Mouse (Mus musculus): ENCODE measurements around the gene Bnipl. TPM values are rescaled to one million over a fixed set of nuclear protein-coding genes. Genes with fewer than 3 reads are reported as not detected.

Gene Bnipl
- polyA plus RNA-seq (2016; fragmentation: Nextera tagmentation; extraction: Ambion mirVana), result 0.42 and 0.63 TPM in 2 replicates

GRCm38 (mm10) chr3:95250783-95251424 lies at the start of gene Bnipl:
Bnipl (minus strand) TSS chr3:95251193.
- ATAC-seq (ENCODE audit: low FRiP score), result no peak
- Histone ChIP-seq H3K9me3 (no peaks in the 10 kb centered on the region), H3K4me3 (replicated peaks) (no peak within 1 kb of the TSS), H3K4me1 (no peaks in the 10 kb centered on the region), H3K4me2 (no peak within 1 kb of the TSS), H3K27ac (no peak within 1 kb of the TSS), H3K27me3 (no peaks in the 10 kb centered on the region), H3K9ac (no peak within 1 kb of the TSS), H3K36me3 (replicated peaks) (peaks cover 34% of the 10 kb centered on the region)
- WGBS, result 64% methylated on average over 7 of the region's 7 CpGs

- no peak for ATAC-seq (ENCODE audit: low FRiP score)
- Histone ChIP-seq H3K27ac (no peak overlapping the region), H3K9me3 (no peaks in the 10 kb centered on the region), H3K9ac (no peak overlapping the region), H3K36me3 (replicated peaks) (peaks cover 43% of the 10 kb centered on the region), H3K4me3 (replicated peaks) (no peak overlapping the region), H3K4me2 (no peak overlapping the region), H3K4me1 (no peaks in the 10 kb centered on the region), H3K27me3 (no peaks in the 10 kb centered on the region)
- WGBS, result 93% methylated on average over 7 of the region's 7 CpGs
Measured at GRCm38 (mm10) chr3:95298018-95298417, 47.0 kb upstream of the Bnipl start.

- ATAC-seq (ENCODE audit: low FRiP score), result no peak
- 11% methylated on average over 5 of the region's 5 CpGs for WGBS
- Histone ChIP-seq H3K27ac (no peak overlapping the region), H3K9me3 (no peaks in the 10 kb centered on the region), H3K4me2 (no peak overlapping the region), H3K9ac (no peak overlapping the region), H3K4me1 (no peaks in the 10 kb centered on the region), H3K4me3 (replicated peaks) (no peak overlapping the region), H3K36me3 (replicated peaks) (peaks cover 59% of the 10 kb centered on the region), H3K27me3 (no peaks in the 10 kb centered on the region)
Measured at GRCm38 (mm10) chr3:95296103-95296469, 45.1 kb upstream of the Bnipl start.

- Histone ChIP-seq H3K9me3 (no peaks in the 10 kb centered on the region), H3K4me2 (no peak overlapping the region), H3K36me3 (replicated peaks) (peaks cover 65% of the 10 kb centered on the region), H3K27me3 (no peaks in the 10 kb centered on the region), H3K27ac (no peak overlapping the region), H3K4me1 (no peaks in the 10 kb centered on the region), H3K4me3 (replicated peaks) (no peak overlapping the region), H3K9ac (no peak overlapping the region)
- WGBS, result 84% methylated on average over 11 of the region's 11 CpGs
- ATAC-seq (ENCODE audit: low FRiP score), result no peak
Measured at GRCm38 (mm10) chr3:95295321-95296102, 44.5 kb upstream of the Bnipl start.

- 93% methylated on average over 5 of the region's 5 CpGs for WGBS
- no peaks in the 10 kb centered on the region for H3K9me3 ChIP-seq
- no peaks in the 10 kb centered on the region for H3K27me3 ChIP-seq
- H3K4me3 ChIP-seq (replicated peaks), result no peak overlapping the region
- H3K36me3 ChIP-seq (replicated peaks), result peaks cover 69% of the 10 kb centered on the region
- H3K27ac ChIP-seq, result no peak overlapping the region
- ATAC-seq (ENCODE audit: low FRiP score), result no peak
- no peaks in the 10 kb centered on the region for H3K4me1 ChIP-seq
- no peak overlapping the region for H3K4me2 ChIP-seq
- no peak overlapping the region for H3K9ac ChIP-seq
Measured at GRCm38 (mm10) chr3:95294718-95295117, 43.7 kb upstream of the Bnipl start.

- no peak for ATAC-seq (ENCODE audit: low FRiP score)
- Histone ChIP-seq H3K27ac (no peak overlapping the region), H3K9ac (no peak overlapping the region), H3K4me1 (no peaks in the 10 kb centered on the region), H3K4me3 (replicated peaks) (no peak overlapping the region), H3K9me3 (no peaks in the 10 kb centered on the region), H3K36me3 (replicated peaks) (peaks cover 73% of the 10 kb centered on the region), H3K27me3 (no peaks in the 10 kb centered on the region), H3K4me2 (no peak overlapping the region)
- WGBS, result 90% methylated on average over 7 of the region's 7 CpGs
Measured at GRCm38 (mm10) chr3:95294316-95294715, 43.3 kb upstream of the Bnipl start.

GRCm38 (mm10) chr3:95293537-95293936 lies 42.5 kb upstream of the Bnipl start:
- no peaks in the 10 kb centered on the region for H3K27me3 ChIP-seq
- no peak overlapping the region for H3K27ac ChIP-seq
- no peak for ATAC-seq (ENCODE audit: low FRiP score)
- 92% methylated on average over 11 of the region's 11 CpGs for WGBS
- no peak overlapping the region for H3K4me2 ChIP-seq
- peaks cover 77% of the 10 kb centered on the region for H3K36me3 ChIP-seq (replicated peaks)
- no peak overlapping the region for H3K4me3 ChIP-seq (replicated peaks)
- H3K4me1 ChIP-seq, result no peaks in the 10 kb centered on the region
- H3K9me3 ChIP-seq, result no peaks in the 10 kb centered on the region
- no peak overlapping the region for H3K9ac ChIP-seq

GRCm38 (mm10) chr3:95292899-95293298 lies 41.9 kb upstream of the Bnipl start:
- WGBS, result 91% methylated on average over 2 of the region's 2 CpGs
- H3K4me3 ChIP-seq (replicated peaks), result no peak overlapping the region
- H3K9me3 ChIP-seq, result no peaks in the 10 kb centered on the region
- H3K4me2 ChIP-seq, result no peak overlapping the region
- H3K27me3 ChIP-seq, result no peaks in the 10 kb centered on the region
- no peaks in the 10 kb centered on the region for H3K4me1 ChIP-seq
- H3K27ac ChIP-seq, result no peak overlapping the region
- H3K36me3 ChIP-seq (replicated peaks), result peaks cover 82% of the 10 kb centered on the region
- H3K9ac ChIP-seq, result no peak overlapping the region
- no peak for ATAC-seq (ENCODE audit: low FRiP score)

- no peak overlapping the region for H3K4me3 ChIP-seq (replicated peaks)
- no peak overlapping the region for H3K4me2 ChIP-seq
- no peak overlapping the region for H3K27ac ChIP-seq
- H3K4me1 ChIP-seq, result no peaks in the 10 kb centered on the region
- WGBS, result 82% methylated on average over 4 of the region's 4 CpGs
- peaks cover 75% of the 10 kb centered on the region for H3K36me3 ChIP-seq (replicated peaks)
- no peak overlapping the region for H3K9ac ChIP-seq
- ATAC-seq (ENCODE audit: low FRiP score), result no peak
- H3K9me3 ChIP-seq, result no peaks in the 10 kb centered on the region
- H3K27me3 ChIP-seq, result no peaks in the 10 kb centered on the region
Measured at GRCm38 (mm10) chr3:95291041-95291440, 40.0 kb upstream of the Bnipl start.

GRCm38 (mm10) chr3:95290156-95290555 lies 39.2 kb upstream of the Bnipl start:
- Histone ChIP-seq H3K4me1 (no peaks in the 10 kb centered on the region), H3K36me3 (replicated peaks) (peaks cover 68% of the 10 kb centered on the region), H3K27ac (no peak overlapping the region), H3K4me2 (no peak overlapping the region), H3K27me3 (no peaks in the 10 kb centered on the region), H3K9ac (no peak overlapping the region), H3K9me3 (no peaks in the 10 kb centered on the region), H3K4me3 (replicated peaks) (no peak overlapping the region)
- ATAC-seq (ENCODE audit: low FRiP score), result no peak
- WGBS, result 85% methylated on average over 6 of the region's 6 CpGs

- Histone ChIP-seq H3K27ac (no peak overlapping the region), H3K27me3 (no peaks in the 10 kb centered on the region), H3K36me3 (replicated peaks) (peaks cover 61% of the 10 kb centered on the region), H3K9me3 (no peaks in the 10 kb centered on the region), H3K4me2 (no peak overlapping the region), H3K4me1 (no peaks in the 10 kb centered on the region), H3K9ac (no peak overlapping the region), H3K4me3 (replicated peaks) (no peak overlapping the region)
- 94% methylated on average over 4 of the region's 4 CpGs for WGBS
- no peak for ATAC-seq (ENCODE audit: low FRiP score)
Measured at GRCm38 (mm10) chr3:95289419-95289818, 38.4 kb upstream of the Bnipl start.

GRCm38 (mm10) chr3:95287541-95287940 lies 36.5 kb upstream of the Bnipl start:
- ATAC-seq (ENCODE audit: low FRiP score), result no peak
- Histone ChIP-seq H3K4me1 (peaks cover 10% of the 10 kb centered on the region), H3K9me3 (no peaks in the 10 kb centered on the region), H3K9ac (no peak overlapping the region), H3K36me3 (replicated peaks) (peaks cover 43% of the 10 kb centered on the region), H3K4me2 (no peak overlapping the region), H3K27me3 (no peaks in the 10 kb centered on the region), H3K4me3 (replicated peaks) (no peak overlapping the region), H3K27ac (no peak overlapping the region)
- 95% methylated on average over 3 of the region's 3 CpGs for WGBS

GRCm38 (mm10) chr3:95286510-95286909 lies 35.5 kb upstream of the Bnipl start:
- Histone ChIP-seq H3K9me3 (no peaks in the 10 kb centered on the region), H3K4me1 (peaks cover 15% of the 10 kb centered on the region), H3K27me3 (no peaks in the 10 kb centered on the region), H3K4me3 (replicated peaks) (no peak overlapping the region), H3K9ac (no peak overlapping the region), H3K4me2 (no peak overlapping the region), H3K36me3 (replicated peaks) (peaks cover 34% of the 10 kb centered on the region), H3K27ac (no peak overlapping the region)
- WGBS, result 84% methylated on average over 7 of the region's 7 CpGs
- no peak for ATAC-seq (ENCODE audit: low FRiP score)

All from forebrain, embryonic 12.5 days (tissue).